Mouse (Mus musculus) embryonic fibroblast, embryonic 13.5 days (primary cell): ENCODE measurements around the gene Thoc6.

Source experiments
- CTCF ChIP-seq: IDR thresholded peaks from 2 replicates; pipeline ENCODE4 v1.5.1; 2011; ENCODE audit warnings: mild to moderate bottlenecking, control low read depth, low read length, moderate library complexity, borderline replicate concordance; ENCODE audit not compliant: insufficient read depth
- POLR2A ChIP-seq: IDR thresholded peaks from 2 replicates; pipeline ENCODE4 v1.6.1; 2011; ENCODE audit warnings: low read depth, mild to moderate bottlenecking, control low read depth, low read length, moderate library complexity

DNA sequence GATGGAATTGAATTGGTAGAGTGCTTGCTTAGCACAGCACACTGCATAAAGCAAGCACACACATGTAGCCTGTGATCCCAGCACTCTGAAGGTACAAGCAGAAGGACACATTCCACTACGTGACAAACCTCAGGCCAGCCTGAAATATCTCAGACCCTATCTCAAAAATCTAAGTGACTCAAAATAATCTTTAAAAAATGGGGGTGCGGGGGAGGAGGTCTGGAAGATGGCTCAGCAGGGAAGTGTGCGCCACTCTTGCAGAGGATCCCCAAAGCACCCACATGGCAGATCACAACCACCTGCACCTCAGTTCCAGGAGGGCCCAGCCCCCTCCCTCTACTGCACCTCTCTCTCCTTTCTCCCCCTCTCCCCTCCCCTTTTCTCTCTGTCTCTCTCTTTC lies 2.2 kb downstream of the Thoc6 start:
- TF ChIP-seq CTCF, result no peak
- TF ChIP-seq POLR2A, result no peak
